Mouse (Mus musculus) mouse trophoblast stem cell (cell line): Measurements from ENCODE around the gene Klhl2.

Source experiments
- in situ Hi-C, 2 experiments: fragments of 300-500 bp; cut with MseI, MboI; formaldehyde crosslinking; loops; 2 replicates in 1 of 2; 3 replicates in 1 of 2; pipeline ENCODE4 v1.15.1; 2025

Gene Klhl2

DNA sequence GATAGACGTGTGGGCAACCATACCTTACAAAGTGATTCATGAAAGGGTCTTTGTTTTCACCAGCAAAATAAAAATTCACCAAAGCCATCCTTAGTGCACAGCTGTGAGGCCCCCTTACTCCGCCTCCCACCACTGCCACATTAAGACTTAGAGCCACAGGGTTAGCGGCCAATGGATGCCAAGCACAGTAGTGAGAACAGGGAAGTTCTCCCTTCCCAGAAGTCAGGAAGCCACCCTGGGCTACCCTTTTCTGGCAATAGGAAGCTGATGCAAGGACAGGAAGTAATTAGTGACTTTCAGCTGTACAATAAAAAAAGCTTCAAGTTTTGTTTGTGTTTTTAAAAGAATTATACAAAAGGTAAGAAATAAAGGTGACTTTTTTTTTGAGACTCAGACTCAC is 18.2 kb downstream of the Klhl2 start:
- in situ Hi-C loops = no loop called here

- in situ Hi-C loops = no loop called here
These were observed 19.9 kb downstream of the Klhl2 start for GRCm38 (mm10) chr8:64829921-64830320.

DNA sequence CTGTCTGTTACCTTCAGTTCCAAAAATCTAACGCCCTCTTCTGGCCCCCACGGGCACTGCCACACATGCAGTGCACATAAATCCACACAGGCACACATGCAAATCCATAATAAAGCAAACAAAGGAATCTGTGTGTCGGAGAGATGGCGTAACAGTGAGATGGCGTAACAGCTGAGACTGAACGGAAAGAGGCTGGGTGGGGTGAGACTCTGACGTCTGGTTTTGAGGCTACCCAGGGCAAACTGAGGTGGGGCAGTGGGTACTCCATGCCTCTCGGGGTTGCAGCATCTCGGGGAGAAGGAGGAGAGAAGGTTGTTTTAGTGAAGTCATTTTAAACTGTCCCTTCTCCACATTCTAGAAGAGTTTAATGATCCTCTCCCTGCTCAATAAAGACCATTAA is 20.4 kb downstream of the Klhl2 start:
- in situ Hi-C loops = no loop called here

DNA sequence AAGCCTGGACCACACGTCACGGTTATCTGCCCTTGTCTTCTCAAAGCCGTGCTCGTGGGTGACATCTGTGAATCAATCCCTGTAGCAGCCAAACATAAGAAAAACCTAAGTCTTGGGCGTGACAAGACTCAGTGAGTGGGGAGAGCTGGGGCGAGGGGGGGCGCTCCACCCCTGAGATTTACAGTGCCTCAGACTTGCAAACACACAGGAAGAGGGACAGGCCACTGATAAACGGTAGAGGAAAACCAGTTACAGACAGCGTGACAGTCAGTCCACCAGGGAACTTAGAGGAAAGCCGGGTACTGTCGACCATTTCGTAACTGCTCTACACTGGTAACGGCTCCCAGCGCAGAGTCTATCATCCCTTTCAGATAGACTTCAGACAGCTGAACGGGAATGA is 21.4 kb downstream of the Klhl2 start:
- in situ Hi-C loops = no loop called here

DNA sequence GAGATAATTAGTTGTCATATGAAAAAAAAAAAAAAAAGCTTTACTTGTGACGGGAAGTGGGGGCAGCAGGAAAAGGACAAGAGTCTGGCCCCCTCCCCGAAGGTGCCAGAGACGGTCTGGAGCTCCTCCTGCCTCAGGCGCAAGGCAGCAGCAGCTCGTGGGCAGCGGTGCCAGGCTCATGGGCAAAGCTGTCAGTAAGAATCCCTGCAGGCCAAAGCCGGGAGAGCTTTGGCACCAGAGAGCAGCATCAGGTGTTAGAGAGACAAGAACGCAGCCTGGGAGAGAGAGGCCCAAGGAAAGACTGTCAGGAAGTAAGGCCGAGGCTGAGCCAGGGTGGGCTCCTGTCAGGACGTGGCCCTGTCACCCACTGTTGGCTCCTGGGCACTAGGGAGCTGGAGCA is 22.5 kb downstream of the Klhl2 start:
- in situ Hi-C loops = no loop called here

GRCm38 (mm10) chr8:64826461-64826860 is 23.4 kb downstream of the Klhl2 start:
- in situ Hi-C loops = no loop called here

GRCm38 (mm10) chr8:64823905-64824304 is 25.9 kb downstream of the Klhl2 start:
- in situ Hi-C loops = no loop called here

DNA sequence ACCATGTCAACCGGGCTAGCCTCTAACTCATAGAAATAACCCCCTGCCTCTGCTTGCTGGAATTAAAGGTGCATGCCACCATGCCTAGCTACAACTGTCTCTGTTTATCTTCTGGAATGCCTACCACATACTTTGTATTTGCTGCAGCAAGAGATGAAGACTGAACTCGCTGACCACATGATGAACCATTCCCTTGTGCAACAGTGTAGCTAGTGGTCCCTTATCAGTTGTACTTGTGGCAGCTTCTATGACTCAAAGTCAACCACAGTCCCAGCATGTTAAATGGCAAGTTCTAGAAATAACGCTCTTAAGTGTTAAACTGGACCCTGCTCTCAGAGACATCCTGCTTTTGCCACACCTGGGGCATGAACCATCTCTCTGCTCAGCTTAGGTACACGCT is 28.9 kb downstream of the Klhl2 start:
- in situ Hi-C loops = no loop called here

GRCm38 (mm10) chr8:64811790-64812189 is 38.0 kb downstream of the Klhl2 start:
- in situ Hi-C loops = no loop called here

DNA sequence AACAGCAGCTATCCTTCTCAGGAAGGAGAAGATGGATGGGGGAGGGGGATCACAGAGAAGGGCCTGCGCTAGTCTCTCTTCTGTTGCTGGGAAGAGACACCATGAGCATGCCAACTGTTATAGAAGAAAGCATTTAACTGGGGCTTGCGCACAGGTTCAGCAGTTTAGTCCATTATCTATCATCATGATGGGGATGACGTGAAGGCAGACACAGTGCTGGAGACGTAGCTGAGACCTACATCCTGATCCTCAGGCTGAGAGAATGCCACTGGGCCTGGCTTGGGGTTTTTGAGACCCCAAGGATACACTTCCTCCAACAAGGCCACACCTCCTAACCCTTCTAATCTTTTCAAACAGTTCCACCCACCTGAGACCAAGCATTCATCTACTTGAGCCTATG is 38.7 kb downstream of the Klhl2 start:
- in situ Hi-C loops = no loop called here

DNA sequence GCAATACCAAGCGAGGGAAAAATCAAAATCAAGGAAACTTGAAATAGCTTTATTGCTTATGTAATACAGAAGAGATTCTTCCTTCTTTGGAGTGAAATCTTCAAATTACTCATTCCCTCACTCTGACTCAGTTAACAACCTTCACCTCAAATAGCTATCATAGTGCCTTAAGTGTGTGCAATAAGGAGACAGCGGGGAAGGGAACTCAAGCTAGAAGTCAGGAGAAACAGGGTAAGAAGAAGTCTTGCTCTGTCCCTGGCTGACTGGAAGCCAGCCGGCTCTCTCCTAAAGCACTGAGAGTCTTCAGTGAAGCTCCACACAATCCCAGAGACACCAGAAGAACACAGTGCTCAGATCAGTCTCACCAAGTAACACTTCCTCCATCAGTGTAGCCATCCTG is 43.3 kb downstream of the Klhl2 start:
- in situ Hi-C loops = no loop called here

- in situ Hi-C loops = no loop called here
These were observed 44.8 kb downstream of the Klhl2 start for GRCm38 (mm10) chr8:64804971-64805370.

DNA sequence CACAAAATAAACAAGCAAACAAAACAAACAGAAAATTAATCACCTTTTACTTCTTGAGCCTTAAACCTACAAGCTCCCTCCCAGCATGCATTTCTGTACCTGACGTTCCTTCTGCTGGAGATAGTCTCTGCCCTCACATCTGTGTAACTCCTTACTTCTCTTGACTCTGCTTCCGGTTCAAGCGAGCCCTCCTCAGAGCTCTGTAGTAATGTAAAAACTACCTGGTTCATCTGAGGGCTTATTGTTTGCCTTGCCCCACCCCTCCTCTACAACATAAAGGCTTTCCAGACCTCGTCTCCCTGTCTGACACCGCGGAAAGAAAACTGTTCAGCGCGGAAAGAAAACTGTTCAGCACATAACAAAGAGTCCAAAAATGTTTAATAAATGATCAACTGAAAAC is 50.5 kb downstream of the Klhl2 start:
- in situ Hi-C loops = no loop called here

DNA sequence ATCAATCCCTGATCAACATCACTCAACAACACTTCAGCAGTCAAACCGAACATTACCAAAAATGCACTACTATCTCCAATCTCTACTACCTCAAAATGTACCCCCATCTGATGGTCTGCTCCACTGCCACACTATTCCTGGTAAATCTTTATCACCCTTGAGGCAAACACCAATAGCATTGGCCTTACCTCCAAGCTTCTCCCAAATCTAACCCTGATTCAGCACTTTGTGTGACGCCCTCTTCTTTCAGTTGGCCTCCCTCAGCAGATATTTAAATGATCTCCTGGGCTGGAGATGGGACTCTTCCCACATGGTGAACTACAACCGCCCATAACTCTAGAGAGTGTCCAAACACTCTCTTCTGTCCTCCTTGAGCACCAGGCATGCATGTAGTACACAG is 51.3 kb downstream of the Klhl2 start:
- in situ Hi-C loops = no loop called here

GRCm38 (mm10) chr8:64797751-64798150 is 52.1 kb downstream of the Klhl2 start:
- in situ Hi-C loops = no loop called here

DNA sequence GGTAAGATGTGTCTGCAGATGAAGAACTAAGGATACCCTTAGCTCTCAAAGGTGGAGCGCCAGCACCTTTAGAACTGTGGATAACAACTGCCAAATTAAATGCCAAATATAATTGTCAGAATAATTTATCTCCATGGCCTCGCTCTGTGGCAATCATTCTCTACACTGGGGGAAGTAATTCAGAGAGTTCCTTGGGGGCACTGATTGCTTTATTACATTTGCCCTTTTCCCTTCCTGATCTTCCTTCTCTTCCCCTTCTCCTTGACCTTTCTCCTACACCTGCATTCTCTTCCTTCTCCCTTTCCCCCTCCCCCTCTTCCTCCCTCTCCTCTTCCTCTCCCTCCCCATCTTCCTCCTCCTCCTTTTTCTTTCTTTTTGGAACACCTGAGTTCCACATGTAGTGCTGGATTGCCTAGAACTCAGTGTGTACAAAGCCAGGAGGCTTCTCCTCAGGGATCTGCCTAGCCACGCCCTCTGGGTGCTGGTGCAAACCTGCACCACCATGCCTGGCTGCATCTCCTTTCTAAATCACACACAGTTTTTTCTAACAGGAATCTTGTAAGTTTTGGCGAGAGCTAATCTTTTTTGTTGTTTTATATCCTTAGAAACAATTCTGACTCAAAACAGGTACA is 58.5 kb downstream of the Klhl2 start:
- in situ Hi-C loops = no loop called here

DNA sequence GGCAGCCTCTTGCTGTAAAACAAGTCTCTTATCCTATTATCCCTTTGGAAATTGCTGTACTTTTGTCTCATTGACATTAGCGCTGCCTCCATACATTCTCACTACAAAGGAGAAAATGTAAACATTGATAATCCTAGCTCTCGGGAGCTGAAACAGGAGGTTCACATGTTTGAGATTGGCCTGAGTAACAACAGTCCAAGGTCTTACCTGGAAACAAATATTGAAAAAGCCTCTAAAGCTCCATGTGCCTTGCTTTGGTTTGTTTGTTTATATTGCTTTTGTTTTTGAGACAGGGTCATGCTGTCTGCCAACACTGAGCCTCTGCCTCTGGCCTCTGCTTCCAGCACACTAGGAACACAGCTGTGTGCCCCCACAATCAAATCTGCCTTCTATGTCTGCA is 59.4 kb downstream of the Klhl2 start:
- in situ Hi-C loops = no loop called here

DNA sequence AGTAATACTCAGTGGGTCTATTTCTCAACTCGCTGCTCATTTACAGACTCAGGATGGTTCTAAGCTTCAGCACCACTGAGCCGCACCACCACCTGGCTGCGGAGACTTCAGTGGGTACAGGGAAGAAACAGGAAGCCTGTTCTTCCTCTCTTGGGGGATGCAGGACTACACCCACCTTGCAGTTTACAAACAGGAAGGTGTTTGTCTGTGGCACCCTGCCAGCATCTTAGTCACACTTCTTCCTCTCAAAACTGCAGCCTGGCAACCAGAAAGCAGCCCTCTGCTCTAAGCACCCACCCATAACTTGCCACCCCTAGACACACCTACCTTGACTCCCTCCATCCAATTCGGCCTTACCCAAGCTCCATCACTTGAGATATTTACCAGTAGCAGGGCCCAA is 61.1 kb downstream of the Klhl2 start:
- in situ Hi-C loops = no loop called here

- in situ Hi-C loops = no loop called here
These were observed 63.0 kb downstream of the Klhl2 start for GRCm38 (mm10) chr8:64786801-64787200.

DNA sequence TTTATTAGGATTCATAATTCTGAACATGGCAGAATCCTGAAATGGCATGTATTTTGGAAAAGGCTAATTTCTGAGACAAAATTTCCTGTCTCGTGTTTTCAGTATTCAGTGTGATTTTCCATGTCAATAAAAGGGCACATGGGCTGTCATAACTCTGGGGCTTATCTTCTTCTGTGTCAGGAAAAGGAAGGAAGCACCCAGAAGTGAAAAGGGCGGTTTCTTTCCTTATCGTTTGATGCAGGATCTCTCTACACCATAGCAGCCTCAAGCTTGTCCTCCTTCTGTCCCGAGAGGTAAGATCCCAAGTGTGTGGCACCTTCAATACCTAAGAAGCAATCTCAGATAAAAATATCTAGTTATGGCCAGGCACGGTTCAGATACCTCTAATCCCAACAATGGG is 65.6 kb downstream of the Klhl2 start:
- in situ Hi-C loops = no loop called here

- in situ Hi-C loops = no loop called here
These were observed 67.9 kb downstream of the Klhl2 start for GRCm38 (mm10) chr8:64781947-64782346.

- in situ Hi-C loops = no loop called here
These were observed 71.9 kb downstream of the Klhl2 start for GRCm38 (mm10) chr8:64777925-64778324.

GRCm38 (mm10) chr8:64774136-64774535 is 75.7 kb downstream of the Klhl2 start:
- in situ Hi-C loops = no loop called here

- in situ Hi-C loops = no loop called here
These were observed 79.0 kb downstream of the Klhl2 start for GRCm38 (mm10) chr8:64770814-64771213.
